Mouse (Mus musculus) heart, adult 2 months (tissue): Measurements from ENCODE around the gene Celf2.

Experiments used
- CTCF ChIP-seq: fragments of 200-600 bp; IDR thresholded peaks from 2 replicates; pipeline ENCODE4 v1.8.1; 2022; ENCODE audit warnings: antibody characterized with exemption, mild to moderate bottlenecking, moderate library complexity
- EP300 ChIP-seq: fragments of 200-500 bp; IDR thresholded peaks from 2 replicates; pipeline ENCODE4 v1.6.1; 2011; ENCODE audit warnings: low read depth, low read length, control low read depth; ENCODE audit not compliant: insufficient read depth
- POLR2A ChIP-seq: fragments of 200-500 bp; IDR thresholded peaks from 2 replicates; pipeline ENCODE4 v1.6.1; 2011; ENCODE audit warnings: mild to moderate bottlenecking, low read depth, low read length, control low read depth; ENCODE audit not compliant: insufficient read depth

- TF ChIP-seq CTCF: no peak
- TF ChIP-seq EP300: no peak
- TF ChIP-seq POLR2A: no peak
These were observed 926.7 kb downstream of the Celf2 start for GRCm38 (mm10) chr2:6582711-6583110.
